Mouse (Mus musculus) MEL (cell line): Measurements from ENCODE around the gene Stmnd1.

ENCODE experiments used
- BHLHE40 ChIP-seq: IDR thresholded peaks from 2 replicates; pipeline ENCODE4 v1.6.1; 2012; ENCODE audit warnings: low read depth, mild to moderate bottlenecking, inconsistent platforms, low read length, improper control_type of control experiment, borderline replicate concordance
- CHD1 ChIP-seq: IDR thresholded peaks from 2 replicates; pipeline ENCODE4 v1.6.1; 2012; ENCODE audit warnings: low read depth, mild to moderate bottlenecking, inconsistent platforms, low read length, improper control_type of control experiment
- CHD2 ChIP-seq: IDR thresholded peaks from 2 replicates; pipeline ENCODE4 v1.6.1; 2011; ENCODE audit warnings: low read length, improper control_type of control experiment
- CTCF ChIP-seq, 3 experiments: IDR thresholded peaks in 2 of 3; conservative IDR thresholded peaks in 1 of 3; 2 replicates each; pipeline ENCODE4 v1.5.1; 2011 to 2012; ENCODE audit warnings: low read length in 3 of 3, low read depth in 2 of 3, mild to moderate bottlenecking in 2 of 3, improper control_type of control experiment in 1 of 3, inconsistent platforms in 1 of 3, mixed read lengths in 1 of 3, moderate library complexity in 1 of 3; ENCODE audit not compliant: control insufficient read depth in 1 of 3, insufficient read depth in 1 of 3, poor library complexity in 1 of 3, severe bottlenecking in 1 of 3
- ELF1 ChIP-seq: IDR thresholded peaks from 2 replicates; pipeline ENCODE4 v1.6.1; 2014; ENCODE audit warnings: low read depth, mild to moderate bottlenecking, inconsistent platforms, low read length, improper control_type of control experiment, moderate library complexity
- EP300 ChIP-seq, 2 experiments: IDR thresholded peaks; 2 replicates each; pipeline ENCODE4 v1.6.1; 2011; ENCODE audit warnings: improper control_type of control experiment in 2 of 2, low read length in 2 of 2, low read depth in 1 of 2, mild to moderate bottlenecking in 1 of 2
- KAT2A ChIP-seq: conservative IDR thresholded peaks from 2 replicates; pipeline ENCODE4 v1.6.1; 2012; ENCODE audit warnings: low read depth, low read length, improper control_type of control experiment, inconsistent platforms
- MXI1 ChIP-seq: IDR thresholded peaks from 2 replicates; pipeline ENCODE4 v1.6.1; 2011; ENCODE audit warnings: mild to moderate bottlenecking, low read depth, low read length, improper control_type of control experiment
- POLR2A ChIP-seq, 2 experiments: IDR thresholded peaks; 2 replicates each; pipeline ENCODE4 v1.6.1; 2011 to 2012; ENCODE audit warnings: low read length in 2 of 2, mild to moderate bottlenecking in 2 of 2, control low read depth in 1 of 2, improper control_type of control experiment in 1 of 2, low read depth in 1 of 2, moderate library complexity in 1 of 2; ENCODE audit not compliant: control insufficient read depth in 1 of 2, insufficient read depth in 1 of 2, poor library complexity in 1 of 2
- POLR2AphosphoS5 ChIP-seq: IDR thresholded peaks from 2 replicates; pipeline ENCODE4 v1.6.1; 2012; ENCODE audit warnings: low read depth, borderline replicate concordance, mild to moderate bottlenecking, inconsistent platforms, low read length, moderate library complexity, mixed read lengths
- RCOR1 ChIP-seq: IDR thresholded peaks from 2 replicates; pipeline ENCODE4 v1.6.1; 2012; ENCODE audit warnings: low read depth, mild to moderate bottlenecking, inconsistent platforms, low read length, improper control_type of control experiment
- SMC3 ChIP-seq: IDR thresholded peaks from 2 replicates; pipeline ENCODE4 v1.6.1; 2011; ENCODE audit warnings: low read depth, low read length, improper control_type of control experiment
- TAL1 ChIP-seq: IDR thresholded peaks from 2 replicates; pipeline ENCODE4 v1.6.1; 2012; ENCODE audit warnings: mild to moderate bottlenecking, inconsistent platforms, low read length, moderate library complexity, mixed read lengths
- ZNF384 ChIP-seq: IDR thresholded peaks from 2 replicates; pipeline ENCODE4 v1.6.1; 2012; ENCODE audit warnings: low read depth, mild to moderate bottlenecking, inconsistent platforms, low read length, improper control_type of control experiment

DNA sequence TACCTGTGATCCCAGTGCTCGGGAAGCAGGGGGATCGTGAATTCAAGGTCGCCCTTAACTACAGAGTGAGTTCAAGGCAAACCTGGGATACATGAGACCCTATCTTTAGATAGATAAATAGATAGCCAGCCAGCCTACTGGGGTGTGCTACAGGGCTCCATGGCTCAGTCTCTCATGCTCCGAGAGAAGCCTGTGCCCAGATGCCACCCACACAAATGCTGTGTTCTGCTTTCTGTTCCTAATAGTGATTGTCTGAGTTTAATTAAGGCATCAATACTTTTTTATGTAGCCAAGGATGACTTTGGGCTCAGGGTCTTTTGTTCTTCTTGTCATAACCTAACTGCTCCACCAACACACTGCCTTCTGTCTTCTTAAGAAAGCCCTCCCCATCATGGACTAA lies 2.2 kb downstream of the Stmnd1 start:
- TF ChIP-seq ELF1 (no peak), POLR2AphosphoS5 (no peak), EP300 (IDR thresholded peaks at IDR 0.05; ENCODE audit: low read depth in 1 of 2, low read length in 2 of 2) (no peak), POLR2A (IDR thresholded peaks at IDR 0.05; ENCODE audit: control insufficient read depth in 1 of 2, insufficient read depth in 1 of 2, low read depth in 1 of 2, low read length in 2 of 2, poor library complexity in 1 of 2) (no peak), CTCF (IDR thresholded peaks at IDR 0.05 in 2 of 3, conservative IDR thresholded peaks at IDR 0.05 in 1 of 3; ENCODE audit: control insufficient read depth in 1 of 3, insufficient read depth in 1 of 3, low read depth in 2 of 3, low read length in 3 of 3, poor library complexity in 1 of 3, severe bottlenecking in 1 of 3) (no peak), SMC3 (no peak), KAT2A (no peak), RCOR1 (no peak), BHLHE40 (no peak), ZNF384 (no peak), MXI1 (no peak), CHD1 (no peak), TAL1 (no peak), CHD2 (no peak)
